Comparison of ENCODE assay signal across 8 mouse cellular contexts in the genomic region with DNA sequence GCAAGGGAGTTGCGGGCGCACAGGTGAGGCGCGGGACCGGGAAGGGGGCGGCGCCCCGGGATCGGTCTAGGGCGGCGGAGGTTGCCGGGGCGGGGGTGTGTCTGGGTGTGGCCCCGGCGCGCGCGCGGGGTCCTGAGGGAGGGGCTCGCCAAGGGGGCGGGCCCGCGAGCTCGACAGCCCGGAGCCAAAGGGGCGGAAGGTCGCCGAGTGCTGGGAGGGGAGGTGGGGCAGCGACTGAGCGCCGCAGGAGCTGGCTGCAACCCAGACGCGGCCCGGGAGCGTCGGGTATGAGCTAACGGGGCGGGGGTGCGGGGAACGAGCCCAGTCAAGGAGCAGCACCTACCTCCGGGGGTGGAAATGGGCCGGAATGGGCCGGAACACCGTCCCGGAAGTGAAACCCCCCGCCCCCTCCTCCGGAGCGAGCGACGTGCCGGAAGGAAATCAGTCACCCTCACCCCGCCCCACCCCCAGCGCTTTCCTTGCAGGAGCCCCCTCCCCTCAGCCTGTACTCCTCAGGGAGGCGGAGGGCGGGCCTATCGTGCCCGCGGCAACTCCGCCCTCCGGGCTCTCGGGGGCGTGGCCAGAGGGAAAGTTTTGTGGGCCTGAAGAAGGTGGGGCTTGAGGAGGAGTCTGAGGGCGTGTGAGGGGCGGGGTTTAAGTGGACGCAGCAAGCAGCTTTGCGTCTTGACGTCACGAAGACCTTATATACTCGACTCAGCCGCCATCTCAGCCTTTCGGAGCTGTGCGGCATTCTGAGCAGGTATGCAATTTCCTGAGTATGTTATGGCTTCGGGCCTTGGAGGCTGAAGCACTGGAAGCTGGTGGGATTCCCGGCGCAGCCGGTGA. TPM values are rescaled to one million over a fixed set of nuclear protein-coding genes. Genes with fewer than 3 reads are reported as not detected.
DNase-seq lines count a peak whose midpoint lies in the region; ATAC-seq lines count a peak whose summit lies in the region.

A gene (minus strand): TSS at position 415 of the 846 bp plus-strand sequence.

- H3K4me1 ChIP-seq in hindbrain, embryonic 16.5 days (ENCODE audit: control insufficient read depth, insufficient read depth, low read depth, low read length), result peaks cover 28% of the 10 kb centered on the region

- ATAC-seq in hindbrain, embryonic 16.5 days, result peak; percentile 96

- peak within 1 kb of the TSS; percentile 97 for H3K9ac ChIP-seq in hindbrain, embryonic 16.5 days (ENCODE audit: low read depth, low read length)

- under 1% methylated on average over 54 of the region's 76 CpGs for WGBS in hindbrain, embryonic 16.5 days
- under 1% methylated on average over 73 of the region's 76 CpGs for whole genome bisulfite sequencing in macrophage (ENCODE audit: missing documents)

- peaks cover 20% of the 10 kb centered on the region for H3K36me3 ChIP-seq in hindbrain, embryonic 16.5 days (ENCODE audit: control insufficient read depth, insufficient read depth, low read length)
- H3K36me3 ChIP-seq in macrophage (ENCODE audit: inconsistent target), result peaks cover 26% of the 10 kb centered on the region

- H3K79me2 ChIP-seq in macrophage (ENCODE audit: inconsistent target), result peaks cover 15% of the 10 kb centered on the region

- H3K27ac ChIP-seq in hindbrain, embryonic 16.5 days (ENCODE audit: low read depth, low read length), result peak within 1 kb of the TSS; percentile 94
- H3K27ac ChIP-seq in macrophage, result peak within 1 kb of the TSS; percentile 81

- H3K27me3 ChIP-seq in hindbrain, embryonic 16.5 days (replicated peaks; ENCODE audit: control insufficient read depth, insufficient read depth, low read length), result no peaks in the 10 kb centered on the region

- H3K4me3 ChIP-seq in hindbrain, embryonic 16.5 days (ENCODE audit: low read length), result peak within 1 kb of the TSS; percentile 79
- peak within 1 kb of the TSS; percentile 82 for H3K4me3 ChIP-seq in macrophage (ENCODE audit: inconsistent target)

- peak; percentile 98 for DNase-seq in T-cell, adult 2 months (ENCODE audit: low spot score)
- peak; percentile 94 to 95 for DNase-seq in cerebellum, postnatal 36 days
- DNase-seq in frontal cortex, postnatal 36 days (ENCODE audit: low spot score in 2 of 2), result peak; percentile 97 to 98
- DNase-seq in left cerebral cortex, adult 18-20 months (ENCODE audit: low spot score in 2 of 2), result peak; percentile 97
- DNase-seq in right cerebral cortex, adult 18-20 months, result peak; percentile 98
- DNase-seq in urinary bladder, postnatal 10 days (ENCODE audit: low spot score), result peak; percentile 91

- H3K4me2 ChIP-seq in hindbrain, embryonic 16.5 days (ENCODE audit: low read length), result peak within 1 kb of the TSS; percentile 78

- H3K9me3 ChIP-seq in hindbrain, embryonic 16.5 days (ENCODE audit: control insufficient read depth, low read length), result no peaks in the 10 kb centered on the region

RNA-seq across cellular contexts. Expression of the gene that starts here (rescaled TPM):
- polyA plus RNA-seq in hindbrain, embryonic 16.5 days (2015; fragmentation: Nextera tagmentation; extraction: Ambion mirVana), result 9.6 and 11.8 TPM in 2 replicates
- 10 to 100 TPM; 15.0 to 21.3 TPM for total RNA-seq in left cerebral cortex, adult 18-20 months (2021)
- 10 to 100 TPM; 12.5 to 60.8 (median 33.3) TPM for total RNA-seq in macrophage (2018; cell fraction: chromatin; rRNA removed)
- 1 to 10 TPM; 2.7 to 6.8 (median 4.1) TPM for total RNA-seq in macrophage (2018; cell fraction: cytosol; rRNA removed)
- total RNA-seq in macrophage (2018; cell fraction: nucleus; rRNA removed), result 10 to 100 TPM in 25 of 26 experiments, 1 to 10 TPM in 1; 9.2 to 50.0 (median 24.2) TPM
- polyA plus RNA-seq in macrophage (2018), result 2.0 to 2.4 TPM (median 2.2 TPM) in 3 replicates

Comparison
In these comparisons a context has a peak if more than half of its experiments do, and no peak if none do; other contexts are left out.
1. Peak in every context shown above with its lines: DNase-seq, ATAC-seq, H3K4me3 ChIP-seq and H3K27ac ChIP-seq.